Mouse (Mus musculus): Measurements from ENCODE around the gene Shank2.

DNA sequence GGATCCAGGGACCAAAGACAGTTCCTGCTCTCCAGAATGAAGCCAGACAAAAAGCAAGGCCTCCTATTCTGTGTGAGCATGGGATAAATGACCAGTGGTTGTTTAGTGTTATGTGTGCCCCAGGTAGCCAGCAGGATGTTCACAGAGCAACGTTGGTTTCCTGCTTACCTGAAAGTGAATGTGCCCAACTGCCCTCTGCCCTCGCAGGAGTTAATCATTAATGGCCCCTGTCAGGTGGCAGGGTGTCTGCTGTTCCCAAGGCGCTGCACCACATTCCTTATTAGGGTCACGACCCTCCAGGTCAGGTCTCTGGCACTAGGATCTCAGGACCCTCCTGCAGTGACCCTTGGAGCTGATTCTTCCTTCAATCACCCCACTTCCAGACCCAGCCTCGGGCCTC, 21.0 kb downstream of the Shank2 start:
- TF ChIP-seq CTCF (IDR thresholded peaks at IDR 0.05 in 2 of 3, conservative IDR thresholded peaks at IDR 0.05 in 1 of 3; ENCODE audit: control insufficient read depth in 1 of 3, insufficient read depth in 1 of 3, low read depth in 2 of 3, low read length in 3 of 3, poor library complexity in 1 of 3, severe bottlenecking in 1 of 3) (no peak), POLR2A (IDR thresholded peaks at IDR 0.05; ENCODE audit: control insufficient read depth in 1 of 2, insufficient read depth in 1 of 2, low read depth in 1 of 2, low read length in 2 of 2, poor library complexity in 1 of 2) (no peak), EP300 (IDR thresholded peaks at IDR 0.05; ENCODE audit: low read depth in 1 of 2, low read length in 2 of 2) (no peak), UBTF (IDR thresholded peaks at IDR 0.05; ENCODE audit: borderline replicate concordance, insufficient read depth, low read depth, low read length) (no peak), ZC3H11A (IDR thresholded peaks at IDR 0.05; ENCODE audit: low read depth, low read length) (no peak), ETS1 (IDR thresholded peaks at IDR 0.05; ENCODE audit: low read depth, low read length) (no peak), MEF2A (IDR thresholded peaks at IDR 0.05; ENCODE audit: extremely low read depth, insufficient replicate concordance, low read depth, low read length, poor library complexity, severe bottlenecking) (no peak), JUND (IDR thresholded peaks at IDR 0.05; ENCODE audit: low read depth, low read length) (no peak), CHD1 (IDR thresholded peaks at IDR 0.05; ENCODE audit: low read depth, low read length) (no peak)
